Mouse (Mus musculus) lung, adult 2 months (tissue): ENCODE results near the gene Odf3. TPM values are rescaled to one million over a fixed set of nuclear protein-coding genes. Genes with fewer than 3 reads are reported as not detected.

Experiments used
- DNase-seq: peaks from one replicate; pipeline ENCODE4 v3.0.0; 2022
- H3K4me1 ChIP-seq: fragments of 200-500 bp; 2 replicates; pipeline ENCODE4 v1.6.1; 2011; ENCODE audit warnings: low read length; ENCODE audit not compliant: control insufficient read depth, insufficient read depth
- H3K4me3 ChIP-seq: fragments of 200-500 bp; replicated peaks from 2 replicates; pipeline ENCODE3; 2011; ENCODE audit warnings: low read depth, mild to moderate bottlenecking, control low read depth, low read length; ENCODE audit errors: extremely low read depth
- CTCF ChIP-seq: fragments of 200-500 bp; IDR thresholded peaks from 2 replicates; pipeline ENCODE4 v1.5.1; 2011; ENCODE audit warnings: mild to moderate bottlenecking, low read length, control low read depth; ENCODE audit not compliant: insufficient read depth
- POLR2A ChIP-seq: fragments of 200-500 bp; IDR thresholded peaks from 2 replicates; pipeline ENCODE4 v1.6.1; 2011; ENCODE audit warnings: low read depth, mild to moderate bottlenecking, control low read depth, low read length, borderline replicate concordance; ENCODE audit errors: extremely low read depth
- WGBS: fragments of 180-500 bp; shearing (Covaris S2); methylation state at CpG from one replicate; pipeline ENCODE4 v1.1.7; 2018; 5-methylcytosine and 5-hydroxymethylcytosine counted together
- polyA plus RNA-seq: library from polyadenylated mRNA; depleted of rRNA; stranded (reverse); fragments of >200 nt; gene quantifications from 2 replicates; pipeline ENCODE4 v1.2.3, GENCODE M21; 2012

Odf3 gene
- polyA plus RNA-seq, 1 experiment, result 0.24 TPM

- no peak for DNase-seq
- 67% methylated on average over 7 of the region's 7 CpGs for WGBS
- Histone ChIP-seq H3K4me1 (peaks cover 3% of the 10 kb centered on the region; the same call in 1 of the 2 replicates), H3K4me3 (no peak overlapping the region)
- TF ChIP-seq POLR2A (no peak), CTCF (no peak)
Observed at GRCm38 (mm10) chr7:140843806-140844205, 3.8 kb upstream of the Odf3 start.

- Histone ChIP-seq H3K4me1 (peaks cover 3% of the 10 kb centered on the region; the same call in 1 of the 2 replicates), H3K4me3 (no peak within 1 kb of the TSS)
- TF ChIP-seq CTCF (peak; percentile 93), POLR2A (no peak)
- DNase-seq, result peak; percentile 92
- WGBS, result 19% methylated on average over 14 of the region's 14 CpGs
Observed at GRCm38 (mm10) chr7:140844905-140845665, 2.5 kb upstream of the Odf3 start, which contains the start of gene Scgb1c1. Gene Scgb1c1, plus strand, starts transcription at chr7:140845547.

DNA sequence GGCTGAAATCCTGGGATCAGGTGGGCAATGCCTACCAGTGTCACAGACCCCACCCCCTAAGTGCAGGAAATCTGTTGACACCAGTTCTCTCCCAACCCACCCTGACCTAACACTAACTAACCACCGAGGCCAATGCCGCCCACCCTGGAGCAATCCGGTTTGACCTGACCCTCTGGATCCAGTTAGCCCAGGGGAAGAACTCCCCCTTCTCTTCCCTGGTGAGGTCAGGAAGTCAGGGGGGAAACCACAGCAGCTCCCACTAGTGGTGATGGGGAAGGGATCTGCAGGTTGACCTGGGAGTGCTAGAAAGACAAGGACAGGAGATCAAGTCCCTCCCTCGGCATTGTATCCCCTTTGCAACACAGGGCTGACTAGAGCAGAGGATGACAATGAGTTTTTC is 1.9 kb upstream of the Odf3 start:
- no peak for TF ChIP-seq POLR2A
- TF ChIP-seq CTCF, result no peak
- WGBS, result 60% methylated on average over 4 of the region's 4 CpGs
- H3K4me1 ChIP-seq, result peaks cover 3% of the 10 kb centered on the region; the same call in 1 of the 2 replicates
- DNase-seq, result no peak
- H3K4me3 ChIP-seq, result no peak overlapping the region

DNA sequence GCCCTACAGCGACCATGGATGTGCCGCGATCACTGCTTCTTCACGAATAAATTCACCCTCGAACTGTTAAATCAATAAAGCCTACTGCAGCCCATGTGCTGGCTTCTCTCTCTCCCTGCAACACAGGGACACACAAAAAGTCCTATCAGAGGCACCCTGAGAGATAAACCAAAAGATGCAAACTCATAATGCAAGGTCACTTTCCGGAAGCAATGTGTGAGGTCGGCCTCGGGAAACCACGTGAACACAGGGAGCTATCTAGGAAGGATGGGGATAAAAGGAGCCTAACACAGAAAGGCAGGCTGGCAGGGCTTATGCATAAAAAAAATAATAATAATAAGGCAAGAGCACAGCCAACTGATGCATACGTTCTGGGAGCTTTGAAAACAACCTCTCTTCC is 929 bp upstream of the Odf3 start:
- no peak for DNase-seq
- TF ChIP-seq CTCF (no peak), POLR2A (no peak)
- H3K4me3 ChIP-seq, result no peak overlapping the region
- WGBS, result 78% methylated on average over 10 of the region's 10 CpGs
- H3K4me1 ChIP-seq, result no peaks in the 10 kb centered on the region; the same call in 1 of the 2 replicates

DNA sequence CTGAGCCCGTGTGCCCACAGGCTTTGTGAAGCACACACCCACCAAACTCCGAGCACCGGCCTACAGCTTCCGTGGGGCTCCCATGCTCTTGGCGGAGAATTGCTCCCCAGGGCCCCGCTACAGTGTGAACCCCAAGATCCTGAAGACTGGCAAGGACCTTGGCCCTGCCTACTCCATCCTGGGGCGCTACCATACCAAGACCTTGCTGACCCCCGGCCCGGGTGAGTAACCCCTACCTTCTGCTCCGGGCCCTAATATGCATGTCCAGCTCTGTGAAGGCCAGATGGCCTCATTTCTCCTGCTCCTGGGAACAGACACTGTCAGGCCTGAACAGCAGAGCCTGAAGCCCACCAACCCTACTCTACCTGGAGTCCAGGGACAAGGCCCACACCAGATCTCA is 986 bp downstream of the Odf3 start:
- DNase-seq, result no peak
- WGBS, result 93% methylated on average over 10 of the region's 10 CpGs
- H3K4me3 ChIP-seq, result no peak overlapping the region
- H3K4me1 ChIP-seq, result no peaks in the 10 kb centered on the region; the same call in 1 of the 2 replicates
- TF ChIP-seq CTCF, result no peak
- TF ChIP-seq POLR2A, result no peak

GRCm38 (mm10) chr7:140851916-140852315 is 4.3 kb downstream of the Odf3 start:
- H3K4me1 ChIP-seq, result peaks cover 5% of the 10 kb centered on the region; the same call in 1 of the 2 replicates
- no peak for TF ChIP-seq CTCF
- no peak for TF ChIP-seq POLR2A
- 92% methylated on average over 4 of the region's 4 CpGs for WGBS
- no peak overlapping the region for H3K4me3 ChIP-seq
- no peak for DNase-seq

- TF ChIP-seq POLR2A, result no peak
- no peak for TF ChIP-seq CTCF
- no peak overlapping the region for H3K4me3 ChIP-seq
- DNase-seq, result no peak
- H3K4me1 ChIP-seq, result peaks cover 9% of the 10 kb centered on the region
- 74% methylated on average over 9 of the region's 9 CpGs for WGBS
Observed at GRCm38 (mm10) chr7:140853386-140853785, 5.8 kb downstream of the Odf3 start.

DNA sequence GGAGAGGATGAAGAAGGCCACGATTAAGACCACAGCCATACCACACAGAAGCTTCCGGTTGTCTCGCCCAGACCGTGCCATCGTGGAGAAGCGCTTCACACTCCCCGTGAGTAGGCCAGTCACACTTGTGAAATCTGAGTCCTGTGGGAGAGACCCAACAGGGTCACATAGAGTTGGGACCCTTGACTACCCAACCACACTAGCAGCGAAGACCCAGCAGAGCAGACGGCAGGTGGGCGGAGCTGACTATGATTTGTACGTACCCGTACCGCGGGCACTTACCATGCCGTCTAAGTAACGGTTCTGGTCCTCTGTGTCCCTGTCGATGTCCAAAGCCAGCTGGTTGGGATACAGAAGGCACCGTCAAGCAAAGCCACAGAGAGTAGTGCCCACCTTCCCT is 6.9 kb downstream of the Odf3 start:
- no peak for TF ChIP-seq POLR2A
- TF ChIP-seq CTCF, result no peak
- no peak for DNase-seq
- 88% methylated on average over 18 of the region's 18 CpGs for WGBS
- Histone ChIP-seq H3K4me3 (no peak overlapping the region), H3K4me1 (peaks cover 14% of the 10 kb centered on the region)

GRCm38 (mm10) chr7:140855181-140855580 is 7.6 kb downstream of the Odf3 start:
- no peak for DNase-seq
- Histone ChIP-seq H3K4me1 (peaks cover 14% of the 10 kb centered on the region), H3K4me3 (peak overlapping the region; percentile 94)
- 66% methylated on average over 9 of the region's 9 CpGs for WGBS
- TF ChIP-seq POLR2A (no peak), CTCF (no peak)
